Comparison of ENCODE assay signal across 11 mouse cellular contexts in the genomic region with DNA sequence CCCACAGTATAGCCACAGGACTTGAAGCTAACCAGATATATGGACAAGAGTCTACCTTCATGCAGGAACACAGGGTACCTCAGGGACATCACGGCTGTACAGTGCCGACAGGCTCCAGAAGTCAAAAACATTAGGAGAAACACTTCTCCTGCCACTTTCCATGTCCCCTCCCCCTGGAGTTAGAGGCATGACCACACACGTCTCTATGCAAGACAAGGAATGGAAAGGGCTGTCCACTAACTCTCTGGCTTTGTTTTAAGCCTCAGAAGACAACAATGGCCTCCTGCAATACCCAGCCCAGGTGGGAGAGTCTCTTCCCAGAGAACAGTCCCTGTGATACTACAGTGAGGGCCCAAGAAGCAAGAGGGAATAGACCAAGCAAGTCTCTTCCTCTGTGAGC.
DNase-seq lines count a peak whose midpoint lies in the region; ATAC-seq and TF ChIP-seq lines count a peak whose summit lies in the region.
"Had no signal": no experiment of that assay in that cellular context is flagged by ENCODE, and none has a peak within 500 bp of the region (broad histone marks: within the 10 kb centered on the region; RNA-seq: fewer than 3 reads in every experiment).

No protein-coding gene starts in this region.

- H3K9ac ChIP-seq in lung, postnatal 0 days (replicated peaks; ENCODE audit: low read depth), result no peak overlapping the region
- no peak overlapping the region for H3K9ac ChIP-seq in limb, embryonic 11.5 days (ENCODE audit: low read length)
- H3K9ac ChIP-seq in stomach, postnatal 0 days (ENCODE audit: low read length), result no peak overlapping the region
- H3K9ac ChIP-seq: liver, embryonic 13.5 days had no signal

- H3K27me3 ChIP-seq in lung, postnatal 0 days (replicated peaks; ENCODE audit: insufficient read depth, low read length), result no peaks in the 10 kb centered on the region
- no peaks in the 10 kb centered on the region for H3K27me3 ChIP-seq in kidney, adult 2 months (replicated peaks; ENCODE audit: control insufficient read depth, insufficient read depth, low read length)
- H3K27me3 ChIP-seq in limb, embryonic 11.5 days (ENCODE audit: control insufficient read depth, insufficient read depth, low read length), result no peaks in the 10 kb centered on the region
- no peaks in the 10 kb centered on the region for H3K27me3 ChIP-seq in stomach, postnatal 0 days (ENCODE audit: control insufficient read depth, insufficient read depth, low read length)

- peak overlapping the region; percentile 20; the same call in 1 of the 2 replicates for H3K27ac ChIP-seq in lung, postnatal 0 days (ENCODE audit: low read length)
- peak overlapping the region; percentile 98 for H3K27ac ChIP-seq in kidney, adult 2 months (ENCODE audit: insufficient read depth, low read depth, low read length)
- H3K27ac ChIP-seq in limb, embryonic 11.5 days (replicated peaks; ENCODE audit: low read depth, low read length), result no peak overlapping the region
- peak overlapping the region; percentile 41; the same call in 1 of the 2 replicates for H3K27ac ChIP-seq in stomach, postnatal 0 days (replicated peaks)
- H3K27ac ChIP-seq: gastrocnemius, adult 2 months; liver, embryonic 13.5 days had no signal

- TF ChIP-seq CTCF in lung, postnatal 0 days (IDR thresholded peaks at IDR 0.05), result no peak
- no peak for TF ChIP-seq CTCF in kidney, adult 2 months (conservative IDR thresholded peaks at IDR 0.05; ENCODE audit: insufficient read depth, insufficient read length, low read depth, low read length)
- no peak for TF ChIP-seq CTCF in stomach, postnatal 0 days (IDR thresholded peaks at IDR 0.05; ENCODE audit: low read depth)

- H3K36me3 ChIP-seq in lung, postnatal 0 days (ENCODE audit: insufficient read depth, low read length), result no peaks in the 10 kb centered on the region
- no peaks in the 10 kb centered on the region for H3K36me3 ChIP-seq in kidney, adult 2 months (ENCODE audit: control insufficient read depth, insufficient read depth, low read length)
- no peaks in the 10 kb centered on the region for H3K36me3 ChIP-seq in limb, embryonic 11.5 days (ENCODE audit: control insufficient read depth, insufficient read depth, low read length)
- no peaks in the 10 kb centered on the region for H3K36me3 ChIP-seq in stomach, postnatal 0 days (ENCODE audit: control insufficient read depth, insufficient read depth, low read length)
- H3K36me3 ChIP-seq: liver, embryonic 13.5 days had no signal

- H3K4me3 ChIP-seq in lung, postnatal 0 days (ENCODE audit: low read depth, low read length), result no peak overlapping the region
- H3K4me3 ChIP-seq in kidney, adult 2 months (ENCODE audit: insufficient read depth, low read depth, low read length), result peak overlapping the region; percentile 93
- H3K4me3 ChIP-seq in limb, embryonic 11.5 days (ENCODE audit: low read depth, low read length), result peak overlapping the region; percentile 2; the same call in 1 of the 2 replicates
- peak overlapping the region; percentile 6; the same call in 1 of the 2 replicates for H3K4me3 ChIP-seq in stomach, postnatal 0 days (ENCODE audit: low read depth, low read length)
- H3K4me3 ChIP-seq: gastrocnemius, adult 2 months; liver, embryonic 13.5 days had no signal

- intact Hi-C loops in gastrocnemius, postnatal 36 days (cut with DNase I), result no loop called here

- 46% methylated on average over 3 of the region's 3 CpGs for WGBS in lung, postnatal 0 days
- 22% methylated on average over 3 of the region's 3 CpGs for WGBS in kidney, adult 2 months
- WGBS in limb, embryonic 11.5 days, result 67% methylated on average over 3 of the region's 3 CpGs
- 56% methylated on average over 3 of the region's 3 CpGs for WGBS in stomach, postnatal 0 days

- TF ChIP-seq EP300 in lung, postnatal 0 days (IDR thresholded peaks at IDR 0.05), result no peak
- no peak for TF ChIP-seq EP300 in stomach, postnatal 0 days (optimal IDR thresholded peaks at IDR 0.05)

- no peak for DNase-seq in lung, postnatal 0 days (ENCODE audit: low spot score)
- DNase-seq in lung, postnatal 4 days, result no peak
- DNase-seq in kidney, adult 2 months, result peak; percentile 73
- DNase-seq in limb, embryonic 11.5 days (ENCODE audit: low spot score), result no peak
- no peak for DNase-seq in stomach, postnatal 0 days (ENCODE audit: low spot score)
- no peak for DNase-seq in gastrocnemius, postnatal 36 days
- DNase-seq in right cerebral cortex, adult 18-20 months, result no peak
- DNase-seq: cerebellum, adult 9-10 months; gastrocnemius, adult 2 months; heart, postnatal 10 days; liver, embryonic 13.5 days had no signal

- no peak for TF ChIP-seq POLR2A in kidney, adult 2 months (IDR thresholded peaks at IDR 0.05; ENCODE audit: low read depth, low read length)

- no peaks in the 10 kb centered on the region for H3K9me3 ChIP-seq in lung, postnatal 0 days (ENCODE audit: low read length)
- no peaks in the 10 kb centered on the region for H3K9me3 ChIP-seq in limb, embryonic 11.5 days (ENCODE audit: control insufficient read depth, low read length)
- H3K9me3 ChIP-seq in stomach, postnatal 0 days (ENCODE audit: control insufficient read depth, low read length), result no peaks in the 10 kb centered on the region
- H3K9me3 ChIP-seq: liver, embryonic 13.5 days had no signal

- 0 out of 2 replicates have a peak overlapping the region, but pooled peaks have one; percentile 17 for H3K4me2 ChIP-seq in lung, postnatal 0 days (replicated peaks; ENCODE audit: low read depth, low read length)
- H3K4me2 ChIP-seq in limb, embryonic 11.5 days (ENCODE audit: low read depth, severe bottlenecking), result peak overlapping the region; percentile 79
- H3K4me2 ChIP-seq in stomach, postnatal 0 days (replicated peaks; ENCODE audit: low read depth), result no peak overlapping the region

- no peak for ATAC-seq in lung, postnatal 0 days
- ATAC-seq in limb, embryonic 11.5 days (ENCODE audit: insufficient number of reproducible peaks, low FRiP score, low TSS enrichment, low read depth), result no peak
- no peak for ATAC-seq in stomach, postnatal 0 days (ENCODE audit: low FRiP score, low TSS enrichment)

- 0 out of 2 replicates have a peak, but pooled peaks cover 2% of the 10 kb centered on the region for H3K4me1 ChIP-seq in lung, postnatal 0 days (ENCODE audit: insufficient read depth, low read depth, low read length)
- H3K4me1 ChIP-seq in kidney, adult 2 months (ENCODE audit: control insufficient read depth, insufficient read depth, low read length), result peaks cover 23% of the 10 kb centered on the region
- peaks cover 4% of the 10 kb centered on the region; the same call in 1 of the 2 replicates for H3K4me1 ChIP-seq in limb, embryonic 11.5 days (ENCODE audit: control insufficient read depth, insufficient read depth, low read length)
- peaks cover 3% of the 10 kb centered on the region; the same call in 1 of the 2 replicates for H3K4me1 ChIP-seq in stomach, postnatal 0 days (replicated peaks; ENCODE audit: control insufficient read depth, insufficient read depth)
- H3K4me1 ChIP-seq: liver, embryonic 13.5 days had no signal
